Mouse (Mus musculus) liver, postnatal 0 days (tissue): Measurements from ENCODE around the gene Dyrk4.

Source experiments
- CTCF ChIP-seq: sonication (generic); IDR thresholded peaks from 2 replicates; pipeline ENCODE4 v1.5.1; 2016; ENCODE audit warnings: antibody characterized with exemption, low read depth
- EP300 ChIP-seq: IDR thresholded peaks from 2 replicates; pipeline ENCODE4 v1.6.1; 2016; ENCODE audit warnings: antibody characterized with exemption, low read depth, mild to moderate bottlenecking

DNA sequence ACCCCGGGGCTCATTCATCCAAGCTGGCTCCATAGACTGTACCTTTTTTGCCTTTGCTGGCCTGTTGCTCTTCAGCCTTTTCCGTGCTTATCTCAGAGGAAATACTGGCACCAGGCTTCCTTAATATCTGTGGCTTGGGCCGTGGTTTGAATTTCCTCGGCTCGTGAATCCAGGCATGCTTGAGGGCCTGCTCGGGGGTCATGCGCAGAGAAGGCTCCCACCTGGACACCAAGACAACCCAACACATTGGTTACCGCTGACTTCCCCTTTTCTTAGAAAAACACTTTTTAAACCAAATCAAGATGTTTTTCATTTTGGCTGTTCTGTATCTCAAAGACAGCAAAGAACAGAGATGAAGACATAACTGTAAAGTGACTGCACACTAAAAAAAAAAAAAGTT lies 44.5 kb downstream of the Dyrk4 start:
- no peak for TF ChIP-seq CTCF
- TF ChIP-seq EP300 = no peak
